Mouse (Mus musculus): ENCODE data around the gene Kctd6.
"Not testable (repeated sequence)": the region's sequence is repeated elsewhere in the genome, so short reads cannot be mapped to it uniquely, and the experiment has no call there.

Gene Kctd6

GRCm38 (mm10) chr14:8255076-8255729 is 41.3 kb downstream of the Kctd6 start:
- peak; percentile 85 for DNase-seq

GRCm38 (mm10) chr14:8256072-8256471 is 42.1 kb downstream of the Kctd6 start:
- DNase-seq = no peak

GRCm38 (mm10) chr14:8256881-8257280 is 42.9 kb downstream of the Kctd6 start:
- no peak for DNase-seq

- no peak for DNase-seq
Observed at GRCm38 (mm10) chr14:8257521-8258334, 43.8 kb downstream of the Kctd6 start.

- DNase-seq = no peak
Observed at GRCm38 (mm10) chr14:8258335-8258627, 44.3 kb downstream of the Kctd6 start.

GRCm38 (mm10) chr14:8258752-8259151 is 44.8 kb downstream of the Kctd6 start:
- no peak for DNase-seq

GRCm38 (mm10) chr14:8259166-8259565 is 45.2 kb downstream of the Kctd6 start, which contains the start of gene Acox2:
Acox2 (minus strand) TSS chr14:8259353.
- DNase-seq = no peak

GRCm38 (mm10) chr14:8260214-8260613 is 46.3 kb downstream of the Kctd6 start:
- no peak for DNase-seq

GRCm38 (mm10) chr14:8262242-8262641 is 48.3 kb downstream of the Kctd6 start:
- no peak for DNase-seq

GRCm38 (mm10) chr14:8264378-8264777 is 50.4 kb downstream of the Kctd6 start:
- no peak for DNase-seq

GRCm38 (mm10) chr14:8271281-8271680 is 57.3 kb downstream of the Kctd6 start:
- not testable (repeated sequence) for DNase-seq

All from thymus, postnatal 4 days (tissue).